Mouse (Mus musculus): ENCODE measurements around the gene Ccdc9. TPM values are rescaled to one million over a fixed set of nuclear protein-coding genes. Genes with fewer than 3 reads are reported as not detected.

Ccdc9 gene
- polyA plus RNA-seq (2012; rRNA removed) (15.9 and 24.7 TPM in 2 replicates), polyA plus RNA-seq (2014; fragmentation: Nextera tagmentation; extraction: Ambion mirVana) (4.2 and 7.6 TPM in 2 replicates)

- peak within 1 kb of the TSS; percentile 81 for H3K4me2 ChIP-seq (ENCODE audit: low read depth)
- DNase-seq (ENCODE audit: low read depth in 3 of 3, low spot score in 3 of 3) (peak; percentile 94 to 97 (median 96)), ATAC-seq (ENCODE audit: insufficient read depth) (peak; percentile 86)
- peak within 1 kb of the TSS; percentile 81 for H3K9ac ChIP-seq (replicated peaks)
- H3K9me3 ChIP-seq (ENCODE audit: control insufficient read depth, low read length): no peaks in the 10 kb centered on the region
- WGBS (ENCODE audit: insufficient replicate concordance): under 1% methylated on average over 70 of the region's 70 CpGs
- H3K36me3 ChIP-seq (replicated peaks; ENCODE audit: control insufficient read depth, insufficient read depth, low read depth): peaks cover 27% of the 10 kb centered on the region
- H3K27ac ChIP-seq: peak within 1 kb of the TSS; percentile 81
- TF ChIP-seq EP300 (IDR thresholded peaks at IDR 0.05; ENCODE audit: low read depth): no peak
- TF ChIP-seq CTCF (IDR thresholded peaks at IDR 0.05; ENCODE audit: low read depth): no peak
- peaks cover 9 to 15% of the 10 kb centered on the region in 2 experiments for H3K4me1 ChIP-seq (replicated peaks; ENCODE audit: control insufficient read depth in 2 of 2, insufficient read depth in 2 of 2, low read length in 1 of 2)
- H3K27me3 ChIP-seq (ENCODE audit: control insufficient read depth, insufficient read depth, low read length): no peaks in the 10 kb centered on the region
- H3K4me3 ChIP-seq (ENCODE audit: insufficient read depth in 1 of 2, low read depth in 2 of 2, low read length in 2 of 2): peak within 1 kb of the TSS; percentile 63 to 84
These were observed at the start of gene Ccdc9 for GRCm38 (mm10) chr7:16286026-16286961. Ccdc9 (minus strand) TSS chr7:16286795.

GRCm38 (mm10) chr7:16329146-16329545 lies 42.6 kb upstream of the Ccdc9 start:
- 86% methylated on average over 3 of the region's 3 CpGs for WGBS (ENCODE audit: insufficient replicate concordance)
- no peaks in the 10 kb centered on the region for H3K27me3 ChIP-seq (ENCODE audit: control insufficient read depth, insufficient read depth, low read length)
- DNase-seq (ENCODE audit: low read depth in 3 of 3, low spot score in 3 of 3): no peak
- no peak overlapping the region for H3K4me2 ChIP-seq (ENCODE audit: low read depth)
- H3K36me3 ChIP-seq (replicated peaks; ENCODE audit: control insufficient read depth, insufficient read depth, low read depth): peaks cover 44% of the 10 kb centered on the region
- TF ChIP-seq CTCF (IDR thresholded peaks at IDR 0.05; ENCODE audit: low read depth) (no peak), EP300 (IDR thresholded peaks at IDR 0.05; ENCODE audit: low read depth) (no peak)
- no peak overlapping the region; the same call in 1 of the 2 replicates for H3K9ac ChIP-seq (replicated peaks)
- H3K9me3 ChIP-seq (ENCODE audit: control insufficient read depth, low read length): no peaks in the 10 kb centered on the region
- ATAC-seq (ENCODE audit: insufficient read depth): no peak
- H3K4me3 ChIP-seq (ENCODE audit: insufficient read depth in 1 of 2, low read depth in 2 of 2, low read length in 2 of 2): no peak overlapping the region
- H3K27ac ChIP-seq: no peak overlapping the region
- peaks cover 3 to 4% of the 10 kb centered on the region in 2 experiments; a peak in 2 of 4 replicates for H3K4me1 ChIP-seq (replicated peaks; ENCODE audit: control insufficient read depth in 2 of 2, insufficient read depth in 2 of 2, low read length in 1 of 2)

DNA sequence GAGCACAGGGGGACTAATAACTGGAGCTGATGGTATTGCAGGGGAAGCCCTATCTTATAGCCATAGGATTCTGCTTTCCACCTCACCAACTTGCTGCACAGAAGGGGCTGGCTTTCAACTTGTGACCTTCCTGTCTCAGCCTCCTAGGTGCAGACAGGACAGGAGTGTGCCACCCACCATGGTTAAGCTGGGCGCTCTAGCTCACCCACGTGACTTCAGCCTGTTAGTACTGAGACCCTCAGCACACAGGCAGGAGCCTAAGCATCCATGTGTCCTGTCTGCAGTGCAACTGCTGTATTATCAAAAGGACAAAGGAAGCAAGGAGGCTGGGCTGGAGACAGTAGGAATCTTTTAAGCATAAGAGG lies 40.0 kb upstream of the Ccdc9 start:
- H3K9ac ChIP-seq (replicated peaks): no peak overlapping the region
- no peaks in the 10 kb centered on the region for H3K9me3 ChIP-seq (ENCODE audit: control insufficient read depth, low read length)
- H3K4me1 ChIP-seq (replicated peaks; ENCODE audit: control insufficient read depth in 2 of 2, insufficient read depth in 2 of 2, low read length in 1 of 2): peaks cover 3 to 4% of the 10 kb centered on the region in 2 experiments; a peak in 2 of 4 replicates
- no peak overlapping the region for H3K4me3 ChIP-seq (ENCODE audit: insufficient read depth in 1 of 2, low read depth in 2 of 2, low read length in 2 of 2)
- WGBS (ENCODE audit: insufficient replicate concordance): 84% methylated on average over 2 of the region's 2 CpGs
- peaks cover 33% of the 10 kb centered on the region for H3K36me3 ChIP-seq (replicated peaks; ENCODE audit: control insufficient read depth, insufficient read depth, low read depth)
- H3K27ac ChIP-seq: no peak overlapping the region
- H3K4me2 ChIP-seq (ENCODE audit: low read depth): no peak overlapping the region
- TF ChIP-seq CTCF (IDR thresholded peaks at IDR 0.05; ENCODE audit: low read depth): no peak
- TF ChIP-seq EP300 (IDR thresholded peaks at IDR 0.05; ENCODE audit: low read depth): no peak
- peak; percentile 11; the same call in 1 of the 2 replicates for ATAC-seq (ENCODE audit: insufficient read depth)
- no peak for DNase-seq (ENCODE audit: low read depth in 3 of 3, low spot score in 3 of 3)
- no peaks in the 10 kb centered on the region for H3K27me3 ChIP-seq (ENCODE audit: control insufficient read depth, insufficient read depth, low read length)

- H3K9ac ChIP-seq (replicated peaks): no peak overlapping the region
- no peaks in the 10 kb centered on the region for H3K9me3 ChIP-seq (ENCODE audit: control insufficient read depth, low read length)
- DNase-seq (ENCODE audit: low read depth in 3 of 3, low spot score in 3 of 3): peak in 2 of 3 experiments; percentile 69 to 75
- 23% methylated on average over 8 of the region's 8 CpGs for WGBS (ENCODE audit: insufficient replicate concordance)
- H3K27ac ChIP-seq: no peak overlapping the region
- ATAC-seq (ENCODE audit: insufficient read depth): peak; percentile 72
- peaks cover 33% of the 10 kb centered on the region for H3K36me3 ChIP-seq (replicated peaks; ENCODE audit: control insufficient read depth, insufficient read depth, low read depth)
- peaks cover 3 to 4% of the 10 kb centered on the region in 2 experiments; a peak in 2 of 4 replicates for H3K4me1 ChIP-seq (replicated peaks; ENCODE audit: control insufficient read depth in 2 of 2, insufficient read depth in 2 of 2, low read length in 1 of 2)
- H3K4me3 ChIP-seq (ENCODE audit: insufficient read depth in 1 of 2, low read depth in 2 of 2, low read length in 2 of 2): no peak overlapping the region
- no peaks in the 10 kb centered on the region for H3K27me3 ChIP-seq (ENCODE audit: control insufficient read depth, insufficient read depth, low read length)
- TF ChIP-seq CTCF (IDR thresholded peaks at IDR 0.05; ENCODE audit: low read depth) (peak; percentile 88), EP300 (IDR thresholded peaks at IDR 0.05; ENCODE audit: low read depth) (peak; percentile 29; the same call in 1 of the 2 replicates)
- no peak overlapping the region for H3K4me2 ChIP-seq (ENCODE audit: low read depth)
These were observed 39.5 kb upstream of the Ccdc9 start for GRCm38 (mm10) chr7:16325920-16326606.

All from liver, embryonic 14.5 days (tissue).